Mouse (Mus musculus) liver, postnatal 0 days (tissue): ENCODE measurements around the gene Rps6ka5. TPM values are rescaled to one million over a fixed set of nuclear protein-coding genes. Genes with fewer than 3 reads are reported as not detected.

ENCODE experiments used
- ATAC-seq: fragments of 200-750 bp; cut with Nextera tagmentation; 2 replicates; pipeline ENCODE4 v1.8.0; 2017; ENCODE audit warnings: mild to moderate bottlenecking, moderate library complexity
- DNase-seq: peaks from one replicate; pipeline ENCODE4 v3.0.0-alpha.2; 2016
- H3K27ac ChIP-seq: fragments of 300-500 bp; sonication (generic); 2 replicates; pipeline ENCODE4 v1.5.1; 2014; ENCODE audit warnings: antibody characterized with exemption, moderate library complexity, mild to moderate bottlenecking, low read depth
- H3K27me3 ChIP-seq: fragments of 300-500 bp; sonication (generic); 2 replicates; pipeline ENCODE4 v1.6.1; 2014; ENCODE audit warnings: low read length, control low read depth, mixed read lengths; ENCODE audit not compliant: insufficient read depth
- H3K36me3 ChIP-seq: fragments of 300-500 bp; sonication (generic); replicated peaks from 2 replicates; pipeline ENCODE4 v1.6.1; 2014; ENCODE audit warnings: mild to moderate bottlenecking, control low read depth, low read length, moderate library complexity, mixed read lengths; ENCODE audit not compliant: insufficient read depth
- H3K4me1 ChIP-seq: fragments of 300-500 bp; sonication (generic); 2 replicates; pipeline ENCODE4 v1.6.1; 2014; ENCODE audit warnings: antibody characterized with exemption, mild to moderate bottlenecking, control low read depth; ENCODE audit not compliant: insufficient read depth
- H3K4me2 ChIP-seq: fragments of 300-500 bp; sonication (generic); 2 replicates; pipeline ENCODE4 v1.6.1; 2014; ENCODE audit warnings: low read depth, mild to moderate bottlenecking, low read length, moderate library complexity, mixed read lengths
- H3K4me3 ChIP-seq: fragments of 300-500 bp; sonication (generic); 2 replicates; pipeline ENCODE4 v1.5.1; 2014; ENCODE audit warnings: low read depth, low read length
- H3K9ac ChIP-seq: fragments of 300-500 bp; sonication (generic); replicated peaks from 2 replicates; pipeline ENCODE4 v1.6.1; 2014; ENCODE audit warnings: mild to moderate bottlenecking, moderate library complexity
- H3K9me3 ChIP-seq: fragments of 300-500 bp; sonication (generic); 2 replicates; pipeline ENCODE4 v1.6.1; 2016; ENCODE audit warnings: mild to moderate bottlenecking, control low read depth, low read length, mixed read lengths
- CTCF ChIP-seq: sonication (generic); IDR thresholded peaks from 2 replicates; pipeline ENCODE4 v1.5.1; 2016; ENCODE audit warnings: antibody characterized with exemption, low read depth
- EP300 ChIP-seq: IDR thresholded peaks from 2 replicates; pipeline ENCODE4 v1.6.1; 2016; ENCODE audit warnings: antibody characterized with exemption, low read depth, mild to moderate bottlenecking
- WGBS: fragments of 180-500 bp; shearing (Covaris S2); extraction: QIAGEN DNeasy Blood & Tissue Kit; methylation state at CpG from one replicate; pipeline ENCODE4 v1.1.7; 2014; ENCODE audit not compliant: insufficient replicate concordance; 5-methylcytosine and 5-hydroxymethylcytosine counted together
- polyA plus RNA-seq: library from polyadenylated mRNA; unstranded; fragments of >200 nt; fragmentation: Nextera tagmentation; extraction: Ambion mirVana; gene quantifications from 2 replicates; pipeline ENCODE4 v1.2.1, GENCODE M21; 2015

Rps6ka5 gene
- polyA plus RNA-seq, 1 experiment from 2014 or later: 1.6 TPM

DNA sequence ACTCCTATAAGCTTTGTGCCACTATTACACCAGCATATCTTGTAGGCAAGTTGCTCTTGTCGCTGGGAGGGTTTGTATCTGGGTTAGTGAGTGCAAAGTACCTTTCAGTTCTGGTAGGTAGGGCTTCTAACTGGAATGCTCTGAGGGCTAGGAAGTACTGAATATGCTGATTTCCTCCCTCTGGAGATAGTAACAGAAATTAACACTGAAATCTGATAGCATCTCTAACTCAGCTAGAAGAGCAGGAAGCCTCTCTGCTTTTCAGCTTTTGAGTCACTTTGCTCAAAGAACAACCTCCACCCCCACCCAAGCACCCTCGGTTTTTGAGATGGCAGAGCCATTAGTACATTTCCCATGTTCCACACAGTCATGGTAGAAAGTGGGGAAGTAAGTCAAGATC, 15.7 kb upstream of the Rps6ka5 start:
- Histone ChIP-seq H3K9ac (no peak overlapping the region), H3K4me3 (no peak overlapping the region), H3K27ac (no peak overlapping the region), H3K4me1 (no peaks in the 10 kb centered on the region), H3K4me2 (no peak overlapping the region), H3K36me3 (no peaks in the 10 kb centered on the region), H3K9me3 (no peaks in the 10 kb centered on the region), H3K27me3 (no peaks in the 10 kb centered on the region)
- 63% methylated on average over 2 of the region's 2 CpGs for WGBS
- TF ChIP-seq CTCF (no peak), EP300 (no peak)
- no peak for DNase-seq
- no peak for ATAC-seq

DNA sequence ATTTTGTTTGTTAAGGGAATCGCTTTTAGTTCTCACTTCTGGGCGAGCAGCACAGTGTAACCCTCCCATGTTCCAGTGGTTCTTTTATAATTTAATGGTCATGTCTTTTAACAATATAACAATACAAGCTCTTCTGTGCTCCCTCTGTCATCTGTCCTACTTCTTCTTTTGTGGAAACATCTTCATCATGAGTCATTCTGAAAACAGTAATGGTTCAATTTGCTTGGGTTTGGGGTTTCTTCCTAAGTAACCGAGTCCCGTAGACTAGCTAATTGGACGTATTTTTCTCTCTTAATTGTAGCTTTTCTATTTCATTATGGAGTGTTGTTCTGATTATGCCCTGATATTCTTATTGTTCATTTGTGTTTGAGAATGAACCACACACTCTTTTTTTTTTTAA, 13.5 kb upstream of the Rps6ka5 start:
- H3K9ac ChIP-seq: no peak overlapping the region

DNA sequence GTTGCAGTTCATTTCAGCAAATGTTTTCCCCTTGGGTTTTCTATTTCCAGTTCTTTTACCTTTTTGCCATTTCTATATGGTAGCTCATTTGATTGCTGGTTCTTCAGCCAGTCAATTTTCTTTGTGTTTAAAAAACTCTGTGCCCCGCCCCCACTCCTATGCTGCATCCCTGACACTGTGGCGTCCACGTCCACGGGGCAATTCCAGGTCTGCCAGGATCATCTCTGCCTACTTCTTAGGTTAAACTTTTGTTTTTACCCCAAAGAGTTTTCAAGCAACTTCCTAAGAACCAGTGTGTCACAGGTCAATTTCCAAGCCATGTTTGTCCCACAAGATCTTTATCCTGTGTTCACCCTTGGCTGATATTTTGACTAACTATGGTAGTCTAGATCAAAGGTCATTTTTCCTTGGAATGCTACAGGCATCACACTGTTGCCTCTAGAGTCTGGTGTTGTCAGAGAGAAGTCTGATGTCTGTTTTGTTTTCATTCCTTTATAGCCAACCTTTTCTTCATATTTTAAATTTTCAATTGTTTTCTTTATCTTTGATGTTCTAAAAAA, 12.3 kb upstream of the Rps6ka5 start:
- H3K4me2 ChIP-seq: no peak overlapping the region
- H3K4me1 ChIP-seq: no peaks in the 10 kb centered on the region
- DNase-seq (no peak), ATAC-seq (no peak)
- no peak overlapping the region for H3K9ac ChIP-seq
- H3K9me3 ChIP-seq: no peaks in the 10 kb centered on the region
- H3K27me3 ChIP-seq: no peaks in the 10 kb centered on the region
- 72% methylated on average over 4 of the region's 4 CpGs for WGBS
- H3K27ac ChIP-seq: no peak overlapping the region
- TF ChIP-seq CTCF: no peak
- TF ChIP-seq EP300: no peak
- H3K36me3 ChIP-seq: no peaks in the 10 kb centered on the region
- H3K4me3 ChIP-seq: no peak overlapping the region

More for the DNA sequence above, 13.5 kb upstream of the Rps6ka5 start:
- DNase-seq: no peak
- Histone ChIP-seq H3K4me3 (no peak overlapping the region), H3K36me3 (no peaks in the 10 kb centered on the region), H3K4me2 (no peak overlapping the region), H3K27me3 (no peaks in the 10 kb centered on the region), H3K4me1 (no peaks in the 10 kb centered on the region), H3K9me3 (no peaks in the 10 kb centered on the region), H3K27ac (no peak overlapping the region)
- no peak for ATAC-seq
- TF ChIP-seq EP300: no peak
- WGBS: 82% methylated on average over 5 of the region's 5 CpGs

DNA sequence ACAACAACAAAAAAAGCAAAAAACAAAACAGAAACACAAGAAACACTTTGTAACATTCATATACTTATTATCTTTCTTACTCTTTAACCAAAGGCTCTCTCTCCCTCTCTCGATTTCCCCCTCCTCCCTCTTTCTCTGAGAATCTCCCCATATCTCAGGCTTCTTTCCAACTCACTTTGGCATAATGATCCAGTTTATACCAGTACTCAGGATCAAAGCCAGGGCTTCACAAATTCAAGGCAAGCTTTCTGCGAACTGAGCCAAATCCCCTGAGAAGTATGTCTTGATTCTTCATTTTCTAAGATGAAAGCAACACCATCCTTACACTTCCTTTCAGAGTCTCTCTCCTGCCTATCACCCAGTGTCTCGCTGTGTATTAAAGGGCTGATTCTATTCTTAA, 11.7 kb upstream of the Rps6ka5 start:
- no peaks in the 10 kb centered on the region for H3K36me3 ChIP-seq
- H3K9ac ChIP-seq: no peak overlapping the region
- H3K27me3 ChIP-seq: no peaks in the 10 kb centered on the region
- no peak overlapping the region for H3K4me3 ChIP-seq
- TF ChIP-seq EP300 (no peak), CTCF (no peak)
- no peak overlapping the region for H3K4me2 ChIP-seq
- no peaks in the 10 kb centered on the region for H3K4me1 ChIP-seq
- WGBS: 66% methylated on average over 3 of the region's 3 CpGs
- H3K9me3 ChIP-seq: no peaks in the 10 kb centered on the region
- no peak for DNase-seq
- ATAC-seq: no peak
- no peak overlapping the region for H3K27ac ChIP-seq

DNA sequence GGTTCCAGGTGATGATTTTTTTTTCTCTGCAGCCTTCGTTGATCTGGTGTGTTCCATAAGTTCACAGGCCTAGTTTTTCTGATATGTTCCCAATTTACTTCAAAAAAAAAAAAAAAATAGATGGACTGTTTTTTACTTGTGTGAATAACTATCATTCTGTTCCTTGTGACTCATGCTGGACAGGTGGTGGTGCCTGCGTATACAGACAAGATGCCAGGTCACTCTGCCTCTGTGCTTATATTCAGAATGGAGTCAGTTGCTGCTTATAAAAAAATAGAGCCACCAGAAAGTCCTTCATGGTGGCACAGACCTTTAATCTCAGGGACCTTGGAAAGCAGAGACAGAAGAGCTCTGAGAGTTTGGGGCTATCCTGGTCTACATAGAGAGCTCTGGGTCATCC, 8.8 kb upstream of the Rps6ka5 start:
- no peak overlapping the region for H3K4me3 ChIP-seq
- no peaks in the 10 kb centered on the region; the same call in 1 of the 2 replicates for H3K4me1 ChIP-seq
- WGBS: 72% methylated on average over 2 of the region's 2 CpGs

DNA sequence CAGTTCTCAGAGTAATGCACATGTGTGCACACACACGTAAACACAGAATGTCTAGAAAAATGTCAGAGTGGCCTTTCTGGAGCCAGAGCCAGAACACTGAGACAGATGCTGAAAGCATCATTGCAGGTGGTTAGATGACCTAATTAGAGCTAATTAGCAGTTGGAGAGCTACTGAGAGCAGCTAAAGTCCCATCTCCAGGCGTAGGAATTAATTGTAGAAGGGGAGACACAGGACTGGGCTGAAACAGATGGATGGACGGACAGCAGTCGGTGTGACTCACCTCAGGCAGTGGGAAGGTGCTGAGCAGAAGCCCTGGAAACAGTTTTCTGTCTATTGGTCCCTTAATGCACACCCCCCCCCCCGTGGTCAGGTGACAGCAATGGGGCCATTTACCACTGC, 8.4 kb upstream of the Rps6ka5 start:
- no peak for TF ChIP-seq CTCF
- no peaks in the 10 kb centered on the region for H3K36me3 ChIP-seq
- H3K4me2 ChIP-seq: no peak overlapping the region
- no peaks in the 10 kb centered on the region; the same call in 1 of the 2 replicates for H3K4me1 ChIP-seq
- H3K4me3 ChIP-seq: no peak overlapping the region
- H3K27me3 ChIP-seq: no peaks in the 10 kb centered on the region
- WGBS: 72% methylated on average over 5 of the region's 5 CpGs
- no peak for DNase-seq
- no peak overlapping the region for H3K27ac ChIP-seq
- no peaks in the 10 kb centered on the region for H3K9me3 ChIP-seq
- H3K9ac ChIP-seq: no peak overlapping the region
- no peak for ATAC-seq

More for the DNA sequence above, 8.8 kb upstream of the Rps6ka5 start:
- no peak for TF ChIP-seq EP300
- Histone ChIP-seq H3K36me3 (no peaks in the 10 kb centered on the region), H3K27me3 (no peaks in the 10 kb centered on the region), H3K27ac (no peak overlapping the region), H3K9me3 (no peaks in the 10 kb centered on the region), H3K9ac (no peak overlapping the region), H3K4me2 (no peak overlapping the region)
- ATAC-seq: no peak
- DNase-seq: no peak
